Mouse (Mus musculus) G1E (cell line): ENCODE measurements around the gene Slc38a7. TPM values are rescaled to one million over a fixed set of nuclear protein-coding genes. Genes with fewer than 3 reads are reported as not detected.
A peak's percentile ranks its signal among the peaks of the same experiment; 100 is the strongest.

Experiments
- ATAC-seq: 2 replicates; pipeline ENCODE4 v1.8.0; 2016; ENCODE audit warnings: mild to moderate bottlenecking; ENCODE audit not compliant: insufficient number of reproducible peaks, poor library complexity, low FRiP score, severe bottlenecking; ENCODE audit errors: extremely low read depth
- DNase-seq: peaks from one replicate; pipeline ENCODE4 v3.0.0; 2012; ENCODE audit warnings: low spot score
- H3K27me3 ChIP-seq: 2 replicates; pipeline ENCODE4 v1.6.1; 2012; ENCODE audit warnings: mild to moderate bottlenecking, low read length, inconsistent platforms; ENCODE audit not compliant: insufficient read depth
- H3K36me3 ChIP-seq: replicated peaks from 2 replicates; pipeline ENCODE3; 2012; ENCODE audit warnings: mild to moderate bottlenecking, inconsistent platforms
- H3K4me1 ChIP-seq: 2 replicates; pipeline ENCODE4 v1.6.1; 2012; ENCODE audit warnings: low read depth, low read length, inconsistent platforms, mixed read lengths; ENCODE audit not compliant: insufficient read depth
- H3K4me3 ChIP-seq: 2 replicates; pipeline ENCODE4 v1.5.1; 2012; ENCODE audit warnings: low read depth, mild to moderate bottlenecking, inconsistent platforms, low read length, moderate library complexity, mixed read lengths
- H3K9me3 ChIP-seq: replicated peaks from 2 replicates; pipeline ENCODE4 v1.6.1; 2012; ENCODE audit warnings: inconsistent platforms
- CTCF ChIP-seq: IDR thresholded peaks from 2 replicates; pipeline ENCODE4 v1.5.1; 2012; ENCODE audit warnings: low read depth, low read length, inconsistent platforms, mixed read lengths
- GATA1 ChIP-seq: IDR thresholded peaks from 2 replicates; pipeline ENCODE4 v1.6.1; 2012; ENCODE audit warnings: borderline replicate concordance, low read length, inconsistent platforms, mixed read lengths
- GATA2 ChIP-seq: IDR thresholded peaks from 2 replicates; pipeline ENCODE4 v1.6.1; 2012; ENCODE audit warnings: low read depth, low read length, inconsistent platforms, borderline replicate concordance
- POLR2AphosphoS5 ChIP-seq: IDR thresholded peaks from 2 replicates; pipeline ENCODE4 v1.6.1; 2012; ENCODE audit warnings: low read depth, low read length, inconsistent platforms; ENCODE audit not compliant: insufficient replicate concordance
- TAL1 ChIP-seq: conservative IDR thresholded peaks from 2 replicates; pipeline ENCODE4 v1.6.1; 2012; ENCODE audit warnings: low read depth, low read length, inconsistent platforms, mixed read lengths
- polyA plus RNA-seq: library from polyadenylated mRNA; stranded (reverse); fragments of >175 nt; gene quantifications from 2 replicates; pipeline ENCODE4 v1.2.3, GENCODE M21; 2012
- total RNA-seq, 2 experiments: library from RNA; stranded (forward) in 1 of 2; stranded (reverse) in 1 of 2; fragments of 200-1000 nt in 1 of 2; fragments of >200 nt in 1 of 2; fragmentation: Nextera tagmentation in 1 of 2; gene quantifications; 2 replicates each; pipeline ENCODE4 v1.2.3; 2014 to 2017

The Slc38a7 gene
- total and polyA plus RNA-seq, 3 experiments = 13.3 to 24.6 (median 16.1) TPM

DNA sequence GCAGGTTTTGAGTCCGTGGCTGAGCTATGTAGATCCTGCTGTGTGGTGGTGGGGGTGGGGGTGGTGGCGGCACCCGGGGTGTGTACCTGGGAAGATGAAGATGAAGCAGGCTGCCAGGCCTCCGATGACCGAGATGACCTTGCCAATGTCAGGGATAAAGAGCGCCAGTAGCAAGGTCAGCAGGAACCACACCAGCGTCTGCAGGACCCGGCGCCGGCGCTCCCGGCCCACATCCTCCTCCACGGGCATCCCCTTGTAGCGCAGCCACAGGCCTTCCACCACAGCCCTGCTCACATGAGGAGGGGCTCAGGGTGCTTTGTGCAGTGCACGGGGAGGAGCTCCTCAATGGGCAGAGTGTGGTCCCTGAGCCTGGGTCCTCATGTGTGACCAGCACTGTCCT is 11.9 kb downstream of the Slc38a7 start:
- ATAC-seq = no peak
- H3K36me3 ChIP-seq = peaks cover 88% of the 10 kb centered on the region

DNA sequence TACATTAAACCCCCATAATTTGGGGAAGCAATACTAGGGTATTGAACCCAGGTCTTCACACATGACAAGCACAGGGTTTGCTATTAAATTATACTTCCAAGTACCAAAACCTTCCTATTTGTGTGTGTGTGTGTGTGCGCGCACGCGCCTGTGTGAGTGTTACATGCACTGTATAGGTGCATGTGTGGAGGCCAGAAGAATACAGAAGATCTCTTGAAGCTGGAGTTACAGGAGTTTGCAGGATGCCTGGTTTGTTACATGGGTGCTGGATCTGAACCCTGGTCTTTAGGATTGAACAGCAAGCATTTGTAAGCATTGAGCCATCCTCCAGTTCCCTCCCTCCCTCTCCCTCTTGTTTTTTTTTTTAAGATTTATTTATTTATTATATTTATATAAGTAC is 14.1 kb downstream of the Slc38a7 start:
- H3K36me3 ChIP-seq = peaks cover 74% of the 10 kb centered on the region
- no peaks in the 10 kb centered on the region for H3K9me3 ChIP-seq
- TF ChIP-seq TAL1 = no peak
- no peak for TF ChIP-seq POLR2AphosphoS5
- no peak for TF ChIP-seq GATA2
- TF ChIP-seq GATA1 = no peak
- TF ChIP-seq CTCF = no peak
- no peak for ATAC-seq
- peaks cover 5% of the 10 kb centered on the region for H3K4me1 ChIP-seq
- H3K4me3 ChIP-seq = no peak overlapping the region
- DNase-seq = no peak
- no peaks in the 10 kb centered on the region for H3K27me3 ChIP-seq

More for the DNA sequence above, 11.9 kb downstream of the Slc38a7 start:
- Histone ChIP-seq H3K4me1 (peaks cover 6% of the 10 kb centered on the region; the same call in 1 of the 2 replicates), H3K27me3 (no peaks in the 10 kb centered on the region), H3K4me3 (no peak overlapping the region), H3K9me3 (no peaks in the 10 kb centered on the region)
- TF ChIP-seq TAL1 (no peak), CTCF (no peak), POLR2AphosphoS5 (no peak), GATA1 (no peak), GATA2 (no peak)
- DNase-seq = no peak

DNA sequence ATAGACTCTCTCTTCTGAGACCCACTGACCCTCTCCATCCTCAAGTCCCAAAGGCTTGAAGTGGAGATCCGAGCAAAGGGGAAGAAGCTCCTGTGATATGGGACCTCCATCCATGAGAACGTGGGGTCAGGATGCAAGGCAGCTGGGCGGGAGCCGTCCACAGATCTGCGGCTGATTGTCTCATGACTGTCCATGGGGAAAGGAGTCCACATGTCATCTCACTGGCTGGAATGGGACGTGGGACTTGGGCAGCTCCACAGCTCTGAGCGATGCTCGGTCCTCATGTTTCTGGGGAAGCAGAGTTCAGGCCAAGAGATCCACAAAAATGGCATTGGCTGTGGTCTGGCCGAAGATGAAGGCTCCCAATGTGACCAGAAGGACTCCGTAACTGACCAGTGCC is 16.1 kb downstream of the Slc38a7 start:
- TF ChIP-seq GATA2 = no peak
- no peaks in the 10 kb centered on the region for H3K27me3 ChIP-seq
- peaks cover 22% of the 10 kb centered on the region for H3K4me1 ChIP-seq
- ATAC-seq (no peak), DNase-seq (no peak)
- H3K36me3 ChIP-seq = peaks cover 57% of the 10 kb centered on the region
- H3K9me3 ChIP-seq = no peaks in the 10 kb centered on the region
- no peak overlapping the region for H3K4me3 ChIP-seq

DNA sequence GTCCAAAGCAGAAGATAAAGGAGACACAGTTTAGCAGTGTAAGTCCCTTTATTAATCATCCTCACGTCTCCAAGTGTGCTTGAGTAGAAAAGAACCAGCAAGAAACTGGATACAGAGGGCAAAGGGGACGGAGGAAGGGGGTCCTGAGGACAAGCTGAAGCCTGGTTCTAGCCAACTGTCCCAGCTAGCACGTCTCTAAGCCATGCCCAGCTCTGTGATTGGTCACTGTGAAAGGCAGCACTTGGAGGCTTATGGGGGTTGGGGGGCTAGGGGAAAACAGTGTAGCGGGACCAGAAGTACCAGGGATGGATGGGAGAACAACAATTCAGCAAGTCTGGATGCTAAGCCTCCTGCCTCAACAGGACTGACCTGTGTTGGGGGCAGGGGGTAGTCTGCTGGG is 17.4 kb downstream of the Slc38a7 start:
- DNase-seq (no peak), ATAC-seq (no peak)
- H3K36me3 ChIP-seq = peaks cover 53% of the 10 kb centered on the region
- peaks cover 25% of the 10 kb centered on the region for H3K4me1 ChIP-seq
- no peak overlapping the region for H3K4me3 ChIP-seq
- H3K9me3 ChIP-seq = no peaks in the 10 kb centered on the region
- TF ChIP-seq CTCF (no peak), TAL1 (no peak), GATA2 (no peak), POLR2AphosphoS5 (no peak), GATA1 (no peak)
- H3K27me3 ChIP-seq = no peaks in the 10 kb centered on the region

DNA sequence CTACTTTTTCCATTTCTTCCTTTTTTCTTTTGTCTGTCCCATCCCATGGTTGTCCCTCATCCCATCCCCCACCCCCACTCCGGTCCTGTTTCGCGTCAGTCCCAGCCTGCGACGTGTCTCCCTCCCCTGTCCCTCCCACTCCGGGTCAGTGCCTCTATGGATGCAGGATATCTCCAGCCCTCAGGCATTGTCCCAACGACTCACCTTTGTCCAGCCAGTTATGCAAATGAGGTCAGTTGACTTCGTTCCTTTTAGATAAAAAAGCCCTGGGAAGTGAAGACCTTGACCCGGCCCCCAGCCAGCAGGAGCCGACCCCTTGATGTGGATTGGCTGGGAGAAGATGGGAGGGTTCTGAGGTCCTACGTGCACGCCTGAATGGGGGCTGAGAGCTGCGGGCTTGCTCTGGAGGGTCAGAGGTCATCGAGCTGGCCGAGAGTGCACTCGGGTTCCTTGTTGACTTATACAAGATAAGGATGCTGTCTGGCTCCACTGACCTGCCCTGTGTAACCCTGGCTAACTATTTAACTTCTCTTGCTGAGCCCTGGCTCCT is 19.8 kb downstream of the Slc38a7 start:
- DNase-seq (peak; percentile 83), ATAC-seq (peak; percentile 71)
- H3K4me3 ChIP-seq = peak overlapping the region; percentile 72
- peaks cover 31% of the 10 kb centered on the region for H3K36me3 ChIP-seq
- TF ChIP-seq GATA1 (no peak), POLR2AphosphoS5 (no peak), TAL1 (no peak), CTCF (no peak), GATA2 (no peak)
- no peaks in the 10 kb centered on the region for H3K27me3 ChIP-seq
- peaks cover 25% of the 10 kb centered on the region for H3K4me1 ChIP-seq
- H3K9me3 ChIP-seq = no peaks in the 10 kb centered on the region

DNA sequence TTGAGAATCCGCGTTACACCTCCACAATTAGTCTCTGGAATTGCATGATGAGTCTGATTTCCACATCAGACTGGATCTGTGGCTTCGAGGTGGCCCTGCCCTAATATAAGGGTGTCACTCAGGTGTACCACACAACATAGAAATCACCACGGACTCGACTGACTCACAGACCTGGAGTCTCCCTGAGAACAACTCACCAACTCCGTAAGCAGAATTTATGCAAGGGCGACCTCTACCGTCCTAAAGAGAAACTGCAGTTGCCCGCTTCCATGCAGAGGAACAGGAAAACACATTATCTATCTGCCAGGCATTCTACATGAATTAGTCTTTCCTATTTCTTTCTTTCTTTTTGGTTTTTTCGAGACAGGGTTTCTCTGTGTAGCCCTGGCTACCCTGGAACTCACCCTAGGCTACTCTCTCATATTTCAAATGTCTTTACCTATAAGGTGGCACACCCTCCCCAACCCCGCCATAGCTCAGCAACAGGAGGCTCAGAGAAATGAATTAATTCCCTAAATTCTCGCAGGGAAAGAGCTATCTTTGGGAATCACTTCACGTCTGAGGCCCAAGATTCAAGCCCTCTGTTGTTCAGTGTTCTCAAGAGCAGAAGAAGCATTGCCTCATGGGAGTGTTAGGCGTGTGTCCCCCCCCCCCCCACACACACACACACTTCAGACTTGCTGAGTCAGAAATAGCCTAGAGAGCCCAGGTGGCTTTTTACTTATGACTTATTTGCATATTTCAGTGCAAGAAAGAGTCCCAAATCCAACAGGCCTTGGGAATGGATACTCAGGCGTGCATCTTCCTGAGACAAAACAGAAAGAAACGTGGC is 20.5 kb downstream of the Slc38a7 start:
- Histone ChIP-seq H3K27me3 (no peaks in the 10 kb centered on the region), H3K4me3 (peak overlapping the region; percentile 72), H3K9me3 (no peaks in the 10 kb centered on the region), H3K36me3 (peaks cover 31% of the 10 kb centered on the region), H3K4me1 (peaks cover 25% of the 10 kb centered on the region)
- ATAC-seq (peak; percentile 66), DNase-seq (peak; percentile 59)
- TF ChIP-seq GATA1 = no peak
- TF ChIP-seq POLR2AphosphoS5 = no peak
- TF ChIP-seq CTCF = peak; percentile 99
